In genomic region chr16:92443644-92444113, GRCm38 (mm10) we compare ENCODE assay signal across 8 mouse cellular contexts. TPM values are rescaled to one million over a fixed set of nuclear protein-coding genes. Genes with fewer than 3 reads are reported as not detected.
DNase-seq lines count a peak whose midpoint lies in the region; ATAC-seq and TF ChIP-seq lines count a peak whose summit lies in the region.

No protein-coding gene starts in this region.

- peaks cover 0 to 6% of the 10 kb centered on the region in 2 experiments; a peak in 2 of 4 replicates for H3K36me3 ChIP-seq in MEL (ENCODE audit: control insufficient read depth in 1 of 2, insufficient read depth in 2 of 2, low read length in 2 of 2)
- H3K36me3 ChIP-seq in liver, adult 2 months (ENCODE audit: control insufficient read depth, insufficient read depth, low read length): no peaks in the 10 kb centered on the region
- no peaks in the 10 kb centered on the region for H3K36me3 ChIP-seq in stomach, embryonic 15.5 days
- no peaks in the 10 kb centered on the region for H3K36me3 ChIP-seq in midbrain, embryonic 13.5 days

- H3K9ac ChIP-seq in MEL (ENCODE audit: control insufficient read depth, low read depth, low read length, poor library complexity, severe bottlenecking): peak overlapping the region; percentile 15
- H3K9ac ChIP-seq in liver, adult 2 months (ENCODE audit: low read depth, low read length): no peak overlapping the region
- H3K9ac ChIP-seq in stomach, embryonic 15.5 days: no peak overlapping the region
- no peak overlapping the region for H3K9ac ChIP-seq in midbrain, embryonic 13.5 days (replicated peaks)

- H3K9me3 ChIP-seq in MEL (replicated peaks; ENCODE audit: insufficient read depth, low read length): no peaks in the 10 kb centered on the region
- no peaks in the 10 kb centered on the region for H3K9me3 ChIP-seq in stomach, embryonic 15.5 days
- H3K9me3 ChIP-seq in midbrain, embryonic 13.5 days: no peaks in the 10 kb centered on the region

- no peaks in the 10 kb centered on the region for H3K27me3 ChIP-seq in MEL (ENCODE audit: control insufficient read depth in 1 of 2, insufficient read depth in 2 of 2, low read length in 2 of 2)
- no peaks in the 10 kb centered on the region for H3K27me3 ChIP-seq in liver, adult 2 months (ENCODE audit: control insufficient read depth, insufficient read depth, low read length)
- no peaks in the 10 kb centered on the region for H3K27me3 ChIP-seq in stomach, embryonic 15.5 days (replicated peaks)
- no peaks in the 10 kb centered on the region for H3K27me3 ChIP-seq in midbrain, embryonic 13.5 days

- ATAC-seq in stomach, embryonic 15.5 days (ENCODE audit: insufficient read depth, low FRiP score, low read depth): peak; percentile 81
- ATAC-seq in midbrain, embryonic 13.5 days: no peak

- peak overlapping the region; percentile 35; the same call in 1 of the 2 replicates for H3K27ac ChIP-seq in MEL (ENCODE audit: control insufficient read depth, low read depth, low read length)
- H3K27ac ChIP-seq in brown adipose tissue, adult 24 weeks (replicated peaks; ENCODE audit: low read depth, low read length): peak overlapping the region; percentile 11; the same call in 1 of the 2 replicates
- H3K27ac ChIP-seq in liver, adult 2 months (replicated peaks; ENCODE audit: insufficient read depth, low read depth, low read length): no peak overlapping the region
- H3K27ac ChIP-seq in stomach, embryonic 15.5 days: peak overlapping the region; percentile 4; the same call in 1 of the 2 replicates
- no peak overlapping the region for H3K27ac ChIP-seq in midbrain, embryonic 13.5 days

- no peak for TF ChIP-seq CTCF in MEL (IDR thresholded peaks at IDR 0.05 in 2 of 3, conservative IDR thresholded peaks at IDR 0.05 in 1 of 3; ENCODE audit: control insufficient read depth in 1 of 3, insufficient read depth in 1 of 3, low read depth in 2 of 3, low read length in 3 of 3, poor library complexity in 1 of 3, severe bottlenecking in 1 of 3)
- 0 out of 2 replicates have a peak, but pooled peaks have one; percentile 13 for TF ChIP-seq CTCF in liver, adult 2 months (IDR thresholded peaks at IDR 0.05; ENCODE audit: low read depth, low read length)

- H3K4me3 ChIP-seq in MEL (ENCODE audit: control insufficient read depth in 1 of 2, insufficient read depth in 1 of 2, low read depth in 2 of 2, low read length in 2 of 2): 0 out of 4 replicates have a peak overlapping the region, but pooled peaks of 1 of the 2 experiments have one; percentile 6
- H3K4me3 ChIP-seq in brown adipose tissue, adult 24 weeks (ENCODE audit: insufficient read depth, low read depth, low read length): no peak overlapping the region
- no peak overlapping the region for H3K4me3 ChIP-seq in liver, adult 2 months (ENCODE audit: insufficient read depth, low read depth, low read length)
- no peak overlapping the region for H3K4me3 ChIP-seq in stomach, embryonic 15.5 days (replicated peaks)
- no peak overlapping the region for H3K4me3 ChIP-seq in midbrain, embryonic 13.5 days (replicated peaks)

- DNase-seq in MEL (ENCODE audit: low read depth, low spot score): peak; percentile 82
- DNase-seq in heart, postnatal 36 days: peak; percentile 69 to 71
- no peak for DNase-seq in liver, adult 2 months (ENCODE audit: extremely low read depth, low read depth, low spot score)
- no peak for DNase-seq in cerebellum, postnatal 14 days
- no peak for DNase-seq in testis, postnatal 10 days (ENCODE audit: low spot score)

- no peak for TF ChIP-seq POLR2A in MEL (IDR thresholded peaks at IDR 0.05; ENCODE audit: control insufficient read depth in 1 of 2, insufficient read depth in 1 of 2, low read depth in 1 of 2, low read length in 2 of 2, poor library complexity in 1 of 2)
- no peak for TF ChIP-seq POLR2A in liver, adult 2 months (IDR thresholded peaks at IDR 0.05; ENCODE audit: extremely low read depth, insufficient read depth, low read length)

- intact Hi-C loops in heart, postnatal 36 days (cut with DNase I): loop anchor here (2.0 kb wide), 1 partner anchor 45 kb away; no protein-coding TSS in a partner anchor

- peaks cover 0 to 14% of the 10 kb centered on the region in 2 experiments; a peak in 2 of 4 replicates for H3K4me1 ChIP-seq in MEL (ENCODE audit: control insufficient read depth in 1 of 2, insufficient read depth in 2 of 2, low read length in 2 of 2)
- peaks cover 19% of the 10 kb centered on the region for H3K4me1 ChIP-seq in brown adipose tissue, adult 24 weeks (ENCODE audit: control insufficient read depth, insufficient read depth, insufficient read length, low read length)
- peaks cover 8% of the 10 kb centered on the region; the same call in 1 of the 2 replicates for H3K4me1 ChIP-seq in liver, adult 2 months (ENCODE audit: control insufficient read depth, insufficient read depth, low read length)
- H3K4me1 ChIP-seq in stomach, embryonic 15.5 days: peaks cover 6% of the 10 kb centered on the region; the same call in 1 of the 2 replicates
- peaks cover 24% of the 10 kb centered on the region for H3K4me1 ChIP-seq in midbrain, embryonic 13.5 days (replicated peaks)

- TF ChIP-seq RAD21 in MEL (IDR thresholded peaks at IDR 0.05; ENCODE audit: low read depth, low read length): no peak

- no peak overlapping the region for H3K4me2 ChIP-seq in stomach, embryonic 15.5 days
- no peak overlapping the region for H3K4me2 ChIP-seq in midbrain, embryonic 13.5 days (replicated peaks)

- H3K79me2 ChIP-seq in MEL (ENCODE audit: control insufficient read depth, insufficient read depth, low read length, poor library complexity): no peaks in the 10 kb centered on the region
- H3K79me2 ChIP-seq in liver, adult 2 months (ENCODE audit: control insufficient read depth, insufficient read depth, low read length): 0 out of 2 replicates have a peak, but pooled peaks cover 5% of the 10 kb centered on the region

- TF ChIP-seq EP300 in MEL (IDR thresholded peaks at IDR 0.05; ENCODE audit: low read depth in 1 of 2, low read length in 2 of 2): peak; percentile 51 to 58; a peak in 3 of 4 replicates

- 50% methylated on average over 13 of the region's 13 CpGs for WGBS in liver, adult 2 months
- WGBS in stomach, embryonic 15.5 days: 48% methylated on average over 13 of the region's 13 CpGs
- WGBS in midbrain, embryonic 13.5 days: 80% methylated on average over 13 of the region's 13 CpGs

TF ChIP-seq in MEL, 35 proteins besides CTCF, POLR2A, EP300 and RAD21 (continues in another document):
- no peak for TF ChIP-seq POLR2AphosphoS2 (IDR thresholded peaks at IDR 0.05; ENCODE audit: low read length)
- TF ChIP-seq TCF12 (IDR thresholded peaks at IDR 0.05; ENCODE audit: low read depth, low read length): 0 out of 2 replicates have a peak, but pooled peaks have one; percentile 6
- TF ChIP-seq CHD1 (IDR thresholded peaks at IDR 0.05; ENCODE audit: low read depth, low read length): no peak
- peak; percentile 37; the same call in 1 of the 2 replicates for TF ChIP-seq SIN3A (IDR thresholded peaks at IDR 0.05; ENCODE audit: low read length)
- peak; percentile 29; the same call in 1 of the 2 replicates for TF ChIP-seq NRF1 (IDR thresholded peaks at IDR 0.05; ENCODE audit: insufficient read depth, low read depth, low read length, poor library complexity, severe bottlenecking)
- no peak for TF ChIP-seq MYB (IDR thresholded peaks at IDR 0.05; ENCODE audit: low read depth, low read length)
- TF ChIP-seq SMC3 (IDR thresholded peaks at IDR 0.05; ENCODE audit: low read depth, low read length): no peak
- TF ChIP-seq RCOR1 (IDR thresholded peaks at IDR 0.05; ENCODE audit: low read depth, low read length): no peak
- no peak for TF ChIP-seq MEF2A (IDR thresholded peaks at IDR 0.05; ENCODE audit: extremely low read depth, insufficient replicate concordance, low read depth, low read length, poor library complexity, severe bottlenecking)
- peak; percentile 61 for TF ChIP-seq GATA1 (IDR thresholded peaks at IDR 0.05; ENCODE audit: low read depth, low read length)
- no peak for TF ChIP-seq ZNF384 (IDR thresholded peaks at IDR 0.05; ENCODE audit: low read depth, low read length)
- 0 out of 2 replicates have a peak, but pooled peaks have one; percentile 34 for TF ChIP-seq ETS1 (IDR thresholded peaks at IDR 0.05; ENCODE audit: low read depth, low read length)
- no peak for TF ChIP-seq ZC3H11A (IDR thresholded peaks at IDR 0.05; ENCODE audit: low read depth, low read length)
- TF ChIP-seq ZMIZ1 (IDR thresholded peaks at IDR 0.05; ENCODE audit: low read depth, low read length): no peak
- TF ChIP-seq BHLHE40 (IDR thresholded peaks at IDR 0.05; ENCODE audit: borderline replicate concordance, low read depth, low read length): no peak
- no peak for TF ChIP-seq JUND (IDR thresholded peaks at IDR 0.05; ENCODE audit: low read depth, low read length)
- TF ChIP-seq NELFE (IDR thresholded peaks at IDR 0.05; ENCODE audit: low read depth, low read length): no peak
- 0 out of 2 replicates have a peak, but pooled peaks have one; percentile 25 for TF ChIP-seq TBP (IDR thresholded peaks at IDR 0.05; ENCODE audit: low read depth, low read length)
- no peak for TF ChIP-seq KAT2A (conservative IDR thresholded peaks at IDR 0.05; ENCODE audit: low read depth, low read length)
- TF ChIP-seq GABPA (IDR thresholded peaks at IDR 0.05; ENCODE audit: low read depth, low read length): no peak

RNA-seq across cellular contexts. Expression of gene Rcan1, which starts 27.0 kb away (rescaled TPM):
- total RNA-seq in MEL (2012; rRNA removed): 7.5 and 9.5 TPM in 2 replicates
- polyA plus RNA-seq in MEL (2012; ENCODE audit: insufficient read depth in 1 of 2, insufficient read length in 2 of 2, low read depth in 1 of 2, low replicate concordance in 2 of 2, missing spikeins in 1 of 2): 10 to 100 TPM in 1 of 2 experiments, not detected in 1; 14.6 TPM
- polyA plus RNA-seq in brown adipose tissue, adult 24 weeks (2012; ENCODE audit: insufficient read depth, insufficient read length, missing spikeins): 22.2 and 44.4 TPM in 2 replicates
- 10 to 100 TPM; 50.8 to 99.4 TPM for total RNA-seq in heart, postnatal 36 days (2021)
- 12.8 and 14.0 TPM in 2 replicates for total RNA-seq in liver, adult 2 months (2014; rRNA removed)
- 7.8 and 8.2 TPM in 2 replicates for polyA plus RNA-seq in liver, adult 2 months (2012; rRNA removed)
- 24.5 TPM in 2 replicates for polyA plus RNA-seq in stomach, embryonic 15.5 days (2015; fragmentation: Nextera tagmentation; extraction: Ambion mirVana)
- polyA plus RNA-seq in midbrain, embryonic 13.5 days (2015; fragmentation: Nextera tagmentation; extraction: Ambion mirVana): 46.8 and 47.4 TPM in 2 replicates

RNA-seq across cellular contexts. Expression of gene Clic6, which starts 41.9 kb away (rescaled TPM):
- total RNA-seq in MEL (2012; rRNA removed): not detected in 2 replicates
- not detected for polyA plus RNA-seq in MEL (2012; ENCODE audit: insufficient read depth in 1 of 2, insufficient read length in 2 of 2, low read depth in 1 of 2, low replicate concordance in 2 of 2, missing spikeins in 1 of 2)
- polyA plus RNA-seq in brown adipose tissue, adult 24 weeks (2012; ENCODE audit: insufficient read depth, insufficient read length, missing spikeins): not detected in 2 replicates
- under 1 TPM; 0.08 to 0.25 TPM for total RNA-seq in heart, postnatal 36 days (2021)
- 0.09 and 0.13 TPM in 2 replicates for total RNA-seq in liver, adult 2 months (2014; rRNA removed)
- polyA plus RNA-seq in liver, adult 2 months (2012; rRNA removed): 0.04 and 0.06 TPM in 2 replicates
- polyA plus RNA-seq in stomach, embryonic 15.5 days (2015; fragmentation: Nextera tagmentation; extraction: Ambion mirVana): 38.5 and 43.9 TPM in 2 replicates
- polyA plus RNA-seq in midbrain, embryonic 13.5 days (2015; fragmentation: Nextera tagmentation; extraction: Ambion mirVana): 1.2 and 3.1 TPM in 2 replicates

Comparison
In these comparisons a context has a peak if more than half of its experiments do, and no peak if none do; other contexts are left out.
1. DNase-seq: peak in MEL (single experiment) and heart, postnatal 36 days (2 of 2); none in liver, adult 2 months (single experiment), cerebellum, postnatal 14 days (0 of 2) and testis, postnatal 10 days (single experiment).
2. H3K27ac ChIP-seq: peak in MEL (single experiment), brown adipose tissue, adult 24 weeks (single experiment) and stomach, embryonic 15.5 days (single experiment); none in liver, adult 2 months (single experiment) and midbrain, embryonic 13.5 days (single experiment).